Mouse (Mus musculus) kidney, postnatal 14 days (tissue): ENCODE results near the gene Znrf2.
A peak's percentile ranks its signal among the peaks of the same experiment; 100 is the strongest.

Experiments
- DNase-seq: peaks from one replicate; pipeline ENCODE4 v3.0.0; 2022; ENCODE audit warnings: mixed read lengths

Gene Znrf2

GRCm38 (mm10) chr6:54918521-54918920 lies 101.8 kb downstream of the Znrf2 start:
- DNase-seq, result no peak

GRCm38 (mm10) chr6:54924538-54924937 lies 107.8 kb downstream of the Znrf2 start:
- DNase-seq, result no peak

- DNase-seq, result peak; percentile 27
These were observed 109.2 kb downstream of the Znrf2 start for GRCm38 (mm10) chr6:54925736-54926440.

- DNase-seq, result no peak
These were observed 110.2 kb downstream of the Znrf2 start for GRCm38 (mm10) chr6:54926899-54927298.

DNA sequence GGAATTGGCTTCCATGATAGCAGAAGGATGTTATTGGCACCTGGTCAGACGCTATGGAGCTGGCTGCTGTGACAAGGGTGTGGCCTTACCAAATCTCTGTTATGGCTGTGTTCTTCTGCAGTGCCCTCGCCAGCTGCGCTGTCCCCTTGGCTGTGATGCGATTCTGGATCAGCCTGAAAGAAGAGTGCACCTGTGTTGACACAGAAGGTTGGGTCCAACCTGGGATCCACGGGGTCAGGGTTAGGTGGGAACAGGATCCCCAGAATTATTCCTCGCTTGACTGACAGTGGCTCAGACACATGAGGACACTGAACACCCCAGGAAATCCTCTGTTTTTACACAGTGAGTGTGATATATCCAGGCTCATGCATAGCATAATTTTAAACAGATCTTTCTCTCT lies 111.2 kb downstream of the Znrf2 start:
- DNase-seq, result no peak

DNA sequence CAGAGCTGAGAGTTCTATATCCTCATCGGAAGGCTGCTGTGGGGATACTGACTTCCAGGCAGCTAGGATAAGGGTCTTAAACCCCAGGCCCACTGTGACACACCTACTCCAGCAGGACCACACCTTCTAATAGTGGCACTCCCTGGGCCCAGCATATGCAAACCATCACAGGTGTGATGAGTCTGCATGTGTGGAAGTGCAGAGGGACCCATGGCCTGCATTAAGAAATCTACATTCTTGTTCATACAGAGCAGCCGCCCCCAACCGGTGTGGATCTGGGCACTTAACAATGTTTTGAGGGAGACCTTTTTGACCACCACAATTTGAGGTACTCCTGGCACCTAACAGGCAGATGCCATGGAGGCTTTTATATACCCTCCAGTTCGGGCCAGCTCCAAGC lies 114.9 kb downstream of the Znrf2 start:
- DNase-seq, result no peak

DNA sequence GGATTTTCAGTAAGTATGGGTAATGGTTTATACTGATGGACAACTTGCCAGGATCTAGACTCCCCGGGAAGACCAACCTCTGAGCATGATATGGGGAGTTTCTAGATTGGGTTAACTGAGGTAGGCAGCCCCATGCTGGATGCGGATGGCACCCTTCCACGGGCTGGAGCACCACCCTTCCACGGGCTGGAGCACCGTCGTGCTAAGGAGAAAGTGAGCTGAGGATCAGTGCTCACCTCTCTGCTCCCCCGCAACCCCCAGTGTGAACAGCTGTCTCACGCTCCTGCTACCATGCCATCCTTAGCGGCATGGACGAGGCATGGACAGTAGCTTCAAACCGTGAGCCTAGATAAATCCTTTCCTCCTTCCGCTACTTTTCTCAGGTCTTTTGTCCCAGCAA lies 115.8 kb downstream of the Znrf2 start:
- no peak for DNase-seq

- DNase-seq, result no peak
These were observed 116.5 kb downstream of the Znrf2 start for GRCm38 (mm10) chr6:54933216-54933615.

- DNase-seq, result peak; percentile 33
These were observed 117.2 kb downstream of the Znrf2 start for GRCm38 (mm10) chr6:54933866-54934265.

GRCm38 (mm10) chr6:54934313-54934712 lies 117.6 kb downstream of the Znrf2 start:
- no peak for DNase-seq

DNA sequence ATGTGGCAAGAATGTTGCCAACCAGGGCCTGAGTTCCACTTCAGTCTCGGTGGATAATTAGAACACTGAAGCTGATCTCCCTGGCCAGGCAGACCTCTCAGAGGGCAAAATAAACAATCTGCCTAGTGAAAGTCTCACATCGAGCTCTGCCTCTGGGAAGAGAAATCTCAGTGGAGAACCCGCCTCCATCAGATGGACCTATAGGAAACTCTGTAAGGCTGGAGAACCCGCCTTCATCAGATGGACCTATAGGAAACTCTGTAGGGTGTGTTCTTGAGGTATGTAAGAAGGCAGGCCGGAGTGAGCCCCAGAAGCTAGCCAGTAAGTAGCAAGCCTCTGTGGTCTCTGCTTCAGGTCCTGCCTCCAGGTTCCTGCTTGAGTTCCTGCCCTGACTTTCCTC lies 118.2 kb downstream of the Znrf2 start:
- DNase-seq, result no peak

- DNase-seq, result no peak
These were observed 119.8 kb downstream of the Znrf2 start for GRCm38 (mm10) chr6:54936496-54936895.

DNA sequence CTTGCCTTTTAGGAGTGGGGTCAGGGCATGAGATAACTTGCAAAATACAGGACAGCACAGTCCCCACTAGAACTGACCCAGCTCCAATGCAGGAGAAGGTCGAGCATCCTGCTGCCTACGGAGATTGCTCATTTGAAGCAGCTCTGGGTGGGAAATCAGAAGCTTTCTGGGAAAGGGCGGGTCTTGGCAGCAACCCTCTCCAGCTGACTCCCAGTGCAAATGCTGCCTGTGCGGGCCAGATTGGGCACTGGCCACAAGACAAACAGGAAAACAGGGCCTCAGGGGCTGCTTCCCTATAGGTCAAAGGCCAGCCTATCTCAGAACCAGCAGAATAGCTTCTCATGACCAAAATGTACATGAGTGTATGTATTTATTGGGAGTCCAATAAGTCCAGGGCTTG lies 122.9 kb downstream of the Znrf2 start:
- DNase-seq, result peak; percentile 62

DNA sequence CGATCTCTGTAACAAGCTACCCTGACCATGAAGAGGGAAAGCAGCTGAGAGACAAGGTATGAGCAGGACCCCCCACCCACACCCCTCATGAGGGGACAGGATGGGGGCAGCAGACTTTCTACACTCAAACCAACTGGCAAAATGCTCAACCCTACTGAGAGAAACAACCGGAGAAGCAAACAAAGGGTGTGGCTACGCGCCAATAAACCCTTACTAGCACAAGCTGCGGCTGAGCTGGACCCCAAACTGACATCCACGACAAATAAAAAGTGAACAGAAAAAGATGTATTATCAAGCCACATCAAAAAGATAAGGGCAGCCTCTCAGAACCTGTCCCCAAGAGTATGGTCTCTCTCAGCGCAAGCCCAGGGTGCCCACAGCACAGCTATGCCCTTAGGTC lies 123.4 kb downstream of the Znrf2 start:
- DNase-seq, result no peak

- no peak for DNase-seq
These were observed 124.4 kb downstream of the Znrf2 start for GRCm38 (mm10) chr6:54941149-54941548.
